Mouse (Mus musculus) embryo, embryonic 10 days (tissue): Measurements from ENCODE around the gene Bri3.
A peak's percentile ranks its signal among the peaks of the same experiment; 100 is the strongest.

Experiments
- DNase-seq: peaks from one replicate; pipeline ENCODE4 v3.0.0-alpha.2; 2015; ENCODE audit warnings: low spot score

Bri3 gene

DNA sequence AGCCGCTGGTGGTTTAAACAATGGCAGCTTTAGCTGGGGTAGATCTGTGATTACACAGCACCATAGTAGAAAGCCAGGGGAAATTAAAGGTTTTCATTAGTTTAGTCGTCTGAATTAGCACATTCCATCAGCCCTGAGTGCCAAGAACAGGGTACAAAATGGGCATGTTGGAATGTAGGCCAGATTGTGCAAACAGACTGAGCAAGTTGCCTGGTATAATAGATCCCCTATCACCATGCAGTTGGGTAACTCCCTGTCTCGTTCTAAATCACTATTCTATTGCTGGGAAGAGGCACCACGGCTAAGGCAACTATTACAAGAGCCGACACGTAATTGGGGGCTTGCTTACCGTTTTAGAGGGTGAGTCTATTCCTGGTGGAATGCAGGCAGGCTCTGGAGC is 9.5 kb upstream of the Bri3 start:
- DNase-seq, result no peak

- no peak for DNase-seq
Measured at GRCm38 (mm10) chr5:144238969-144239368, 5.3 kb upstream of the Bri3 start.

DNA sequence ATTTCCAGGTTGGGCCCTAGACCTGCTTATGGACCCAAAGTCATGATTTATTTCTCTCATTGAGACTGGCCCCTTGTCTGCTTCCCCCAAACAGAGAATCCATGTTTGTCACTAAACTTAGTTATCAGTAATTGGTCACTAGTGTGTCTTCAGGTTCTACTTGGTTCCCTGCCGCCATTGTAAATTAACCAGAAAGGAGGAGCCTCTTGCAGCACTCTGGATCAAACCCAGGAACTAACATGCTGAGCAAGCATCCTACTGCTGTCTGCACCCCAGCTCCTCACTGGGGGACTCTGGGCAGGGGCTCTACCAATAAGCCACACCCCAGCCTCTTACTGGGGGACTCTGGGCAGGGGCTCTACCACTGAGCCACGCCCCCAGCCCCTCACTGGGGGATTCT is 1.4 kb downstream of the Bri3 start:
- no peak for DNase-seq

- no peak for DNase-seq
Measured at GRCm38 (mm10) chr5:144246669-144247068, 2.4 kb downstream of the Bri3 start.

DNA sequence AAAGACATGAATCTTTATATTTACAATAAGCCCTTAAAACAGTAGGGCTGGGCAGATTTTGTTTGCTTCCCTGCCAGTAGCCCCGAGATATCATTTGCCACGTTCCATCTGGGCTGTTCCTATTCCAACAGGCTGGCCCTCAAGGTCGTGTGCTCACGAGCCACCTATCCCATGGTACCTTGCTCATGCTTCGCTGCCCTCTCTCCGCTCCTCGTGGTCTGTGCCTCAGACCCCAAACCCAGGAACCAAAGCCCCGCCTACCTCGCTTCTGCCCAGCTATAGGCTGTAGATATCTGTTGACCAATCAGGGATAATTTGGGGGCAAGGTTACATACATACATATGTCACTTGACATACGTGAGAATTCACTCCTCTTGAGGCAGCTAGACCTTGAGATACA is 3.1 kb downstream of the Bri3 start:
- DNase-seq, result no peak

DNA sequence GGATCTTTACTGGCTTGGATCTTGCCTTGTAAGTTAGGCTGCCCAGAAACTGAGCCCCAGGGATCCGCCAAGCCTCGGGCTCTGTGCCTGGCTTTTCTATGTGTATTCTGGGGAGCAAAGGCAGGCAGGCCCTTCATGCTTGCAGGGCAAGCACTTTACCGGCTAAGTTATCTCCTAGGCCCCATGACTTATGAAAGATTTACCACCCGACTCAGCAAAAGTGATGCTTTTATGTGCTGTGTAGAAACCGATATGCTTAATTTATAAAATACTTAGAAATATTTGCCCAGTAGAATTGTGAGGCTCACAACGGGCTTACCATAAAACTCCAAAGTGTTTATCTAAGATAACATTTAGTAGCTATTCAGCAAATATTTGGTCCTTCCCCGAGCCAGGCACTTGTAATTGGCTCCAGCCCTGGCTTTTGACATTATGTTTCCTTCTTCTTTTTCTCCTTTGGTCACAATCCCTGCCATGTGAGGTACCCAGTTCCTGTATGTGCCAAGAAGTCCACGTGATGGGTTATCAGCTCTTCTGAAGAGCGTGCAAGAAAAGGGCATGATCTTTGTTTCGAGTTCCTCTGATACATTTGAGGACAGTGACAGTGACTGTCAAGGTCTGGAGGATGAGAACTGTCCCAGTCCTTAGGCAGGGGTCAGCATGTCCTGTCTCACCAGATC is 3.8 kb downstream of the Bri3 start:
- no peak for DNase-seq

DNA sequence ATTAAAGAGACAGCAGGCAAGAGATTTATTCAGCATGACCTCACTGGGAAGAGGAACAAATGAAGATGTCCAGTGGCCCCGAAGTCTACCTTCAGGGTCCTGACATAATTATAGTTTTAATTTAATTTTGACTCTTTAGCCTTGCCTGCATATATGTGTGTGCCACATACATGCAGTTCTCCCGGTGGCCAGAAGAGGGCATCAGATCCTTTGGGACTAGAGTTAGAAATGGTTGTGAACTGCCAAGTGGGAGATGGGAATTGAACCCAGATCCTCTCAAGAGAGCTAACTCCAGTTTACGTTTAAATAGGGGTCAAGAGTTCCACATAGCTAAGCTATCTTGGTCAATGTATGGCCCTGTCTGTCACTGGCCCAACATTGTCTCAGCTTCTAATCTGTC is 5.6 kb downstream of the Bri3 start:
- DNase-seq, result no peak

GRCm38 (mm10) chr5:144251876-144252577 is 7.8 kb downstream of the Bri3 start:
- DNase-seq, result no peak

GRCm38 (mm10) chr5:144253212-144253611 is 9.0 kb downstream of the Bri3 start:
- DNase-seq, result no peak

DNA sequence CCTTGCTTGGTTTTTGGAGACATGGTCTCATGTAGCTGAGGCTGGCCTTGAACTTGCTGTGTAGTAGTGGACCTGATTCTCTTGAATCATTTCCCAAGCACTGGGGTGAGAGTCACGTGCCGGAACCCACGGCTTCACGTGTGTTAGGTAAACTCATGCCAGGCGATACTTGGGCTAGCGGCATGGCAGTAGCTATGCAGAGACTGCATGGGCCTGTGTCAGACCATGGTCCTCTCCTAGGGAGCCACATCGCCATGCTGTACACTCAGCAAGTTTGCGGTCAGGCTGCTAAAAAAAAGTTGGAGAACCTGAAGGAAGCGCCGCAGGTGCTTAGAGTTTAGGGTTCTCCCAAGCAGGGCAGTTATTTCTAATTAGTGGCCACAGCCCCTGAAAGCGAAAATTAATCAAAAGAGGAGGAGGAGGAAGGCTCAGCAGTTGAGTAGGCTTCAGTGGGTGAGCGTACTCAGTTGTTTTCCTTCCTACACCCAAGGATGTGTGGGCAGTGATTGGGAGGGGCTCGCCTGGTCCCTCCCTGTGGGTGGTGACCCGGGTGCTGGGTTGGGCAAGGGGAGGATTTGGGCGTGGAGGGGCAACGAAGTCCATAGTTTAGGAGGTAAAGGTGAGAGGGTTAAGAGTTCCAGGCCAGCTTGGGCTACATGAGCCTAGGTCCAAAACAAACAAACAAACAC is 10.0 kb downstream of the Bri3 start:
- no peak for DNase-seq

DNA sequence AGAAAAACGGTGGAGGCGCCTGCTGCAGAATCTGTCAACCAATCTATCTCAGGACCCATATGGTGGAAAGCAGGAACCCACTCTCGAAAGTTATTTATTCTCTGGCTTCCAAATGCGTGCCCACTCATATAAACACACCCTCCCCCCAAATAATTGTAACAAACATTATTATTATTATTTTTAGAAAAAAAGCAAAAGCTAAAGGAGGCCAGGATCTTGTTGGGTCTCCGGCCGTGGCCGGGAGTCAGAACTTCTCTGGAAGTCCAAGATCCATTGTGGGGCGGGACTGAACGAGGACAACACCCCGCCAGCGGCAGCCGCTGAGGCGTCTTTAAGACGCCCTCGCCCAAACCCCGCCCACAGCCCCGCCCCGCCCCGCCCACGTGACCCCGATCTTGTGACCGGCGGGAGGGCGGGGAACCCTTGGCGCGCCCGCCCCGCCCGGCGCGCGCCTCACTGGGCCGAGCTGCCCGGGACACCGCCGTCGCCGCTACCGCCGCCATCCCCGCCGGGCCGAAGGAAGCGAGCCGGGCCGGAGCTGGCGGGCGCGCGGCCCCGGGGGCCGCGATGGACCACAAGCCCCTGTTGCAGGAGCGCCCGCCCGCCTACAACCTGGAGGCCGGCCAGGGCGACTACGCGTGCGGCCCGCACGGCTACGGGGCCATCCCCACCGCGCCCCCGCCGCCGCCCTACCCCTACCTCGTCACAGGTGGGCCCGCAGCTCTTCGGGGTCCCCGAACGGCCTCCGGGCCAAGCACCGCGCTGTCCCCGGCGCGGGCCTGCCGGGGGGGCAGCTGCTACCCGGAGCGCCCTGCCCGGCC is 10.8 kb downstream of the Bri3 start:
- DNase-seq, result peak; percentile 83

DNA sequence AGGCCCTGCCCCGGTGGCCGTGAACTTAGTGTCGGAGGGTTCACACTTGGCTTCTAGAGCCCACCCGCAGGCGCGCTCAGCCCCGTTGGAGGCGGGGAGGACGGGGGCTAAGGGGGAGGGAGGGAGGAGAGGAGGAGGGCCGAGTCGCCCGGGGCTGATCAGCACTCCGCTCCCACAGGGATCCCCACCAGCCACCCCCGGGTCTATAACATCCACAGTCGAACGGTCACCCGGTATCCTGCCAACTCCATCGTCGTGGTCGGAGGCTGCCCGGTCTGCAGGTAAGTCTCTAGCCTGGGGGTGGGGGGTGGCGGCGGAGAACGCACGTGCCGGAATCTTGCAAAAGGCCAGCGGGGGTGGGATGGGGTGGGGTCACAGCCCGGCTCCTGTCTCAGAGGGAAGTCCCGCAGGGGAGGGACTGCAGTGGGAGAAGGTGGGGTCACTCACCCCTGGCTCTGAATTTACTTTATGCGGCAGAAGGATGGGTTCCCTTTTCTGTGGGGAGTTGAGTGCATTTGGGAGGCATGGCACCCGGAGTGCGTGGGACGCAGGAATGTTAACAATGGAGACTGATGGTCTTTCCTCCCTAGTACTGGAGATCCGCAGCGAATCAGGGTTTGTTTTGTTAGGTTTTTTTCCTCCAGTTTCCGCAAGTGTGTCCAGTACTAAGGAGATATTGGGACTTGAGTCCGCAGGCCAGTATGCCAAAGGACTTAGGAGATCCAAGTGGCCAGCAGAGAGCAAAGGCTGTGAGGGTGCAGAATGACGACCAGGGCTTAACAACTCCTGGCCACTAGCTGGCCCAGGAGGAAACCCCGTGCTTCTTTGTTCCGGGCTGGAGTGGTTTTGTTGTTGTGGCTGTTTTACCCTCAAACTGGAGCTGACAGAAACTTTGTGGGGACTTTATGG is 11.6 kb downstream of the Bri3 start:
- DNase-seq, result peak; percentile 71

GRCm38 (mm10) chr5:144256541-144256870 is 12.3 kb downstream of the Bri3 start:
- no peak for DNase-seq

DNA sequence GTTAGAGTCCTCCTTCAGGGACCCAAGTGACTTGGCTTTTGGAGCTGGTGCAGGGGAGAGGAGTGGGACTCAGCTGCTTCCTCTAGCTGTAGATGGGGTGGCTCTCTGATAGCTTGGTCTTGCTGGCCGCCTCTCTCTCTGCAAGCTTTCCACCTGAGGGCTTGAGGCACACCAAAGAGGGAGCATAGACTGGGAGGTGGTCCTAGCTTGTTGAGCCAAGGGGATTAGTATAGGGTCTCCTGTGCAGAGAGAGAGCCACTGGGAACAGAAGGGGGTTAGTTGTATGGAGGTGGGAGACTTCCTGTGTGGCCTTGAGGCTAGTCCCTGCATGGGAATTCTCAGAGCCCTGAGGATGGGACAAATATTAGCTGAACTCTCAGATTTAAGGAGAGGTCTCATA is 12.7 kb downstream of the Bri3 start:
- no peak for DNase-seq

DNA sequence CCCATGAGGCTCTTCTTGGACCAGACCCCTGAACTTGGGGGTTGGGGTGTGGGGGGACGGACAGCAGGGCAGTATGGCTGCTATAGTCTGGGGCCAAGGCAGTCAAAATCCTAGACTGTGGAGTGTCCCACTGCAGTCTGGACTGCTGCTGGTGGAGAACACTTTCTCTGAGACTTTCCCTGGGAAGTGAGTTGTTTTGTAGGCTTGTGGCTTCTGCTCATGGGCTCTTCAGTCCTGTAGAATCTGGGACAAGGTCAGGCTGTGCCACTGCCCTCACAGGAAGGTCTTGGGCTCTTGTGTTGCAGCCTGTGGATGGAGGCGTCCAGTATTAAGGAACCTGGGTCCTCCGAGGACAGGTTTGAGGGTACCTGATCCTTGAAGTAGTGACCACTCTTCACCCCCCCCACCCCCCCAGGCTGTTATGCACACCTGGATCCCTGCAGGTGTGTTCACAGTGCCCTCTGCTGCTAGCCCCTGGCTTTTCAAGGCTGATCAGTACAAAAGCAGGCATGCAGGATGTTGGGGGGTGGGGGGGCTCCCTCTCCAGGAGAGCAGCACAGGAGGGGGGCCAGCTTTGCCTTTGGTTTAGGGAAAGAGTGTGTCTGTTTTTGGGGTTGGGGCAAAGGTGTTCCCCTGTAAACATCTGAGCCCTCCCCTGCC is 13.3 kb downstream of the Bri3 start:
- no peak for DNase-seq

DNA sequence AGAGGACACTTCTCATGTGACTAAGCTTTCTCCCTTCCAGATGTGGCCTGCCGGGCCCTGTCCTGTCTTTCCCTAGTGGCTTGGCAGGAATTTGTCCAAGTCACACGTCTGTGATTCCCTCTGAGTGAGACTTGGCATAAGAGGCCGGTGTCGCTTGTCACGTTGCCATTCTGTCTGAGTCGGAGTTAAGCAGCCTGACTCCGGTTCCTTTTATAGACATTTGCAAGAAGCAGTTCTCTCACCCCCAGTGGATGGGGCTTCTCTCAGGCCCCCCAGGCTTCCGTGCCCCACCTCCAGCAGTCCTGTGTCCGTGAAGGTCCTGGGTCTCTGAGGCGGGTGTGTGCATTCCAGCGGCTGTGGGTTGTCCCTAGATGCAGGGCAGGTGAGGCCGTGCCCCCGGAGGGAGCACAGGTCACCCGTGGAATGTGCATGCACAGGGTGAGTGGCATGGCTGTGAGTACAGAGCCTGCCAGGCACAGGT is 13.9 kb downstream of the Bri3 start:
- no peak for DNase-seq

DNA sequence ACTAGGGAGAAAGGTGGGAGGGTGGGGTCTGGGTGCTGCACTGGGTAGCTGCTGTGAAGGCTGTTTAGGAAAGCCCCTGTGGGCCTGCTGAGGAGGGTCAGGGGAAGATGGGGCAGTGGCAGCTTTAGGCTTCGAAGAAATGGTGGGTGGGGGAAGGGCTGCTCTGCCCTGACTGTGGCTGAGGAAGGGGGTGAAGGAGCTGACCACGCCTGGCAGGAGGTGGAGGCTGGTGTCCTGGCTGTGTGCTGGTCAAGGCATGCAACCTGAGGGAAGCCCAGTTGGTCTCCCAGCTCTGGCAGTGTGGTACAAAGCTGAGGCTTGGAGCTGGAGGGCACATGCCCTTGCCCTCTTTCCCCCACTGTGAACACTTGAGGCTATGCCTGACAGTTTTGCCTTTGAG is 14.4 kb downstream of the Bri3 start:
- DNase-seq, result no peak

DNA sequence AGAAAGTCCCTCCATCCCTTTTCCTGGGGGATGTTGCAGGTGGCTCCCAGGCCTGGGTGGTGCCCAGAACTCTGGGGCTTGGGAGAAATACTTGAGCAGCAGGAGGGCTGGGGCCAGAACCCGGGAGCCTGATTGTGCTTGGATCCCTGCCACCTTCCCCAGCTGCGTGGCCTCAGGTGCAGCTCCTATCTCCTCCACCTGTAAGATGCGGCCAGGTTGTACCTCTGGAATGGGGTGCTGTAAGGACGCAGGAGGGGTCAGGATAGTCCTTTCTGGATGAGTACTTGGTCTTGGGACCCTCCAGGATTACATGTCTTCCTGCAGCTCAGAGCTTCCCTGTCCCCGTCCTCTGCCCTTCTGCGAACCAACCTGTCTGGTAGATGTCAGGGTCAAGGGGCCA is 15.0 kb downstream of the Bri3 start:
- no peak for DNase-seq

DNA sequence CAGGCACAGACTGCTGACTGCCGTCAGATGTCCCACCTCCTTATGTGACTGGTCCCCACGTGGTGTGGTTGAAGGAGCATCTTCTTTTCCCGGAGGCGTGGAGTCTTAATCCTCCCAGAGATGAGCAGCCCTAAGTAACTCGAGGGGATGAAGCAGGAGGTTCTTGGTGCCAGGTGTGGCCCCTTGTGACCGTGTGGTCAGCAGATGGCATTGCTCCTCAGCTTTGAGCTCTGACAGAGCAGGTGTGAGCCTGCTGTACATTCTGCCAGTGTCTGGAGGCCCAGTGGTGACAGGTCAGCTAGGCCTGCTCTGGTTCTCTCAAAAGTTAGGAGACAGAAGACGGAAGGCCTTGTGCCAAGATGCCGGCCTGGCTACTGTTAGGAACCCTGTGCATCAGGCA is 16.2 kb downstream of the Bri3 start:
- DNase-seq, result no peak

DNA sequence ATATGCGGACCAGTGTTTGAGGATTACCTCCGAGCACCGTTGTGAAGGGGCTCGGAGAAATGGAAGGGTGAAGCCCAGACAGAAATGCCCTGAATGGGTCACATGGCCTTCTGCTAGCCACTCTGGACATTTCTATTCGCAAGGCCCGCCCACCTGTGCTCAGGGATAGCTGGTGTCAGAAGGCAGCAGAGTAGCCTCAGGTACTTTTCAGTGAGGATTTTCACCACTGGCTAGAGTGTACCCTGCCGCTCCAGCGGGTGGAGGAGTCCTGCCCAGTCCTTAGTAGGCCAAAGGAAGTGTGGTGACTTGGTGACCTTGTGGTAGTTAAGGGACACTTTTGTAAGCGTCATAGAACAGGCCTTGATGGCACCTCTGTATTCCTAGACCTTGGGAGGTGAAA is 17.1 kb downstream of the Bri3 start:
- DNase-seq, result no peak

GRCm38 (mm10) chr5:144261829-144262228 is 17.6 kb downstream of the Bri3 start:
- DNase-seq, result no peak
